Mouse (Mus musculus): ENCODE data around the gene Ndfip2. TPM values are rescaled to one million over a fixed set of nuclear protein-coding genes. Genes with fewer than 3 reads are reported as not detected.

The Ndfip2 gene
- polyA plus RNA-seq, 1 experiment = 90.2 TPM

- DNase-seq (ENCODE audit: extremely low spot score in 1 of 2, low spot score in 1 of 2) = no peak
Measured at GRCm38 (mm10) chr14:105354121-105354520, 95.7 kb downstream of the Ndfip2 start.

Other genes with a start within 250 kb of the Ndfip2 start
- 47.2 and 51.2 TPM in 2 replicates for gene Rbm26, start 81.2 kb upstream of the Ndfip2 start, polyA plus RNA-seq (2012; rRNA removed)

Measured in frontal cortex, adult 2 months (tissue).